Mouse (Mus musculus) spleen, adult 2 months (tissue): ENCODE results near the gene Commd4. TPM values are rescaled to one million over a fixed set of nuclear protein-coding genes. Genes with fewer than 3 reads are reported as not detected.

Experiments
- DNase-seq, 2 experiments: peaks; one replicate each; pipeline versions ENCODE4 v3.0.0 to v3.0.0-alpha.2; 2012 to 2021; ENCODE audit warnings: low spot score in 2 of 2, low read depth in 1 of 2
- H3K27ac ChIP-seq: fragments of 200-500 bp; 2 replicates; pipeline ENCODE4 v1.5.1; 2012; ENCODE audit warnings: low read length, inconsistent platforms; ENCODE audit not compliant: insufficient read depth
- H3K27me3 ChIP-seq: fragments of 200-500 bp; 2 replicates; pipeline ENCODE4 v1.6.1; 2012; ENCODE audit warnings: mild to moderate bottlenecking, moderate library complexity, low read length, inconsistent platforms; ENCODE audit not compliant: control insufficient read depth, insufficient read depth
- H3K36me3 ChIP-seq: fragments of 200-500 bp; 2 replicates; pipeline ENCODE4 v1.6.1; 2012; ENCODE audit warnings: mild to moderate bottlenecking, low read length, inconsistent platforms; ENCODE audit not compliant: control insufficient read depth, insufficient read depth
- H3K4me1 ChIP-seq: fragments of 200-500 bp; 2 replicates; pipeline ENCODE4 v1.6.1; 2011; ENCODE audit warnings: inconsistent platforms; ENCODE audit not compliant: control insufficient read depth, insufficient read depth, insufficient read length
- H3K4me3 ChIP-seq: fragments of 200-500 bp; 2 replicates; pipeline ENCODE4 v1.5.1; 2011; ENCODE audit warnings: mild to moderate bottlenecking, inconsistent platforms; ENCODE audit not compliant: insufficient read depth, insufficient read length; ENCODE audit errors: extremely low read depth
- CTCF ChIP-seq: fragments of 200-500 bp; IDR thresholded peaks from 2 replicates; pipeline ENCODE4 v1.5.1; 2011; ENCODE audit warnings: mild to moderate bottlenecking, inconsistent platforms; ENCODE audit not compliant: insufficient read depth, insufficient read length, insufficient replicate concordance; ENCODE audit errors: extremely low read depth
- POLR2A ChIP-seq: fragments of 200-500 bp; IDR thresholded peaks from 2 replicates; pipeline ENCODE4 v1.6.1; 2011; ENCODE audit warnings: low read depth, low read length, inconsistent platforms
- WGBS: fragments of 180-500 bp; shearing (Covaris S2); methylation state at CpG from one replicate; pipeline ENCODE4 v1.1.7; 2018; 5-methylcytosine and 5-hydroxymethylcytosine counted together
- polyA plus RNA-seq: library from polyadenylated mRNA; depleted of rRNA; stranded (reverse); fragments of >200 nt; gene quantifications from 2 replicates; pipeline ENCODE4 v1.2.3, GENCODE M21; 2012; rRNA removed

Commd4 gene
- polyA plus RNA-seq, 1 experiment: 142 TPM

GRCm38 (mm10) chr9:57137246-57137645, 20.9 kb downstream of the Commd4 start:
- Histone ChIP-seq H3K36me3 (peaks cover 34% of the 10 kb centered on the region), H3K4me1 (no peaks in the 10 kb centered on the region), H3K4me3 (no peak overlapping the region), H3K27me3 (no peaks in the 10 kb centered on the region), H3K27ac (no peak overlapping the region)
- TF ChIP-seq CTCF: no peak
- TF ChIP-seq POLR2A: no peak
- WGBS: 89% methylated on average over 6 of the region's 6 CpGs
- DNase-seq: no peak

GRCm38 (mm10) chr9:57130577-57131433, 27.3 kb downstream of the Commd4 start, which contains the start of gene Man2c1:
Man2c1 (plus strand) TSS chr9:57130690.
- Histone ChIP-seq H3K27me3 (no peaks in the 10 kb centered on the region), H3K4me3 (peak within 1 kb of the TSS; percentile 78), H3K4me1 (peaks cover 7% of the 10 kb centered on the region), H3K36me3 (peaks cover 15% of the 10 kb centered on the region), H3K27ac (peak within 1 kb of the TSS; percentile 94)
- TF ChIP-seq CTCF (peak; percentile 80; the same call in 1 of the 2 replicates), POLR2A (peak; percentile 81)
- WGBS: under 1% methylated on average over 58 of the region's 58 CpGs
- peak; percentile 88 to 94 for DNase-seq

- Histone ChIP-seq H3K4me3 (no peak overlapping the region), H3K27me3 (no peaks in the 10 kb centered on the region), H3K27ac (no peak overlapping the region), H3K36me3 (peaks cover 12% of the 10 kb centered on the region), H3K4me1 (peaks cover 7% of the 10 kb centered on the region)
- no peak for DNase-seq
- TF ChIP-seq CTCF: no peak
- TF ChIP-seq POLR2A: no peak
Measured at GRCm38 (mm10) chr9:57129641-57130040, 28.5 kb downstream of the Commd4 start.

- H3K27ac ChIP-seq: no peak overlapping the region
- TF ChIP-seq CTCF (no peak), POLR2A (no peak)
- H3K36me3 ChIP-seq: peaks cover 53% of the 10 kb centered on the region
- no peak overlapping the region for H3K4me3 ChIP-seq
- H3K27me3 ChIP-seq: no peaks in the 10 kb centered on the region
- no peak for DNase-seq
- WGBS: 98% methylated on average over 13 of the region's 13 CpGs
- no peaks in the 10 kb centered on the region; the same call in 1 of the 2 replicates for H3K4me1 ChIP-seq
Measured at GRCm38 (mm10) chr9:57117261-57117755, 40.8 kb downstream of the Commd4 start.

Other genes starting within 250 kb of the Commd4 start
- gene Snx33, start 230.0 kb downstream of the Commd4 start, polyA plus RNA-seq: 8.6 and 9.0 TPM in 2 replicates
- 167 and 283 TPM in 2 replicates for gene Imp3, start 220.9 kb downstream of the Commd4 start, polyA plus RNA-seq
- 2.8 and 3.7 TPM in 2 replicates for gene Snupn, start 207.5 kb downstream of the Commd4 start, polyA plus RNA-seq
- 13.1 and 21.1 TPM in 2 replicates for gene Ptpn9, start 163.4 kb downstream of the Commd4 start, polyA plus RNA-seq
- gene Sin3a, start 86.3 kb downstream of the Commd4 start, polyA plus RNA-seq: 83.3 and 98.2 TPM in 2 replicates
- 170 and 183 TPM in 2 replicates for gene Man2c1, start 27.6 kb downstream of the Commd4 start, polyA plus RNA-seq
- gene Neil1, start 10.0 kb downstream of the Commd4 start, polyA plus RNA-seq: 11.5 and 14.7 TPM in 2 replicates
- not detected in 2 replicates for gene Trcg1, start 78.2 kb upstream of the Commd4 start, polyA plus RNA-seq
- 20.3 and 21.6 TPM in 2 replicates for gene 1700017B05Rik, start 104.3 kb upstream of the Commd4 start, polyA plus RNA-seq